In the genomic region with DNA sequence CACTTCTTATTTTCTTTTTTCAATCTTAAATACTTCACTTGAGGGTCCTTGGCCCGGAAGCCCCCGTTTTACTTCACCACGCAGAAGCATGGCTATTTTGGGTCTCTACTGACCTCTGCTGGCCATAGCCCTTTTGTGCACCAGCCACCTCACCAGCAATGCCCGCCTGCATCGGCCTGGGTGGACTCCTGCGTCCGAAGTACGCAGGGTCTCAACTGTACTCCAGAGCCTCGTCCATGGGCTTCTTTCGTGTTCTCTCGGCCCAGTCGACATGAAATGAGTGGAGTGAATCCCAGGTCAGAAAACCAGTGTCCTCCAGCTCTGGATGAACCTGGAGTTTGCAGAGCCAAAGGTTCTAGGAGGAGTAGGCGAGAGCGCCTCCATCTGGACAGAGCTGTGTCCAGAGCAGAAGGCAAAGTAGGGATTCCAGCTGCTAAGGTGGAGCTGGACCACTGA, we compare ENCODE assay signal across 8 mouse cellular contexts. TPM values are rescaled to one million over a fixed set of nuclear protein-coding genes. Genes with fewer than 3 reads are reported as not detected.
A peak's percentile ranks its signal among the peaks of the same experiment; 100 is the strongest.
DNase-seq lines count a peak whose midpoint lies in the region; ATAC-seq and TF ChIP-seq lines count a peak whose summit lies in the region.

No protein-coding gene starts in this region.

- no peaks in the 10 kb centered on the region for H3K79me3 ChIP-seq in C2C12 (ENCODE audit: low read depth)

- H3K9me3 ChIP-seq in heart, embryonic 12.5 days (replicated peaks): no peaks in the 10 kb centered on the region
- H3K9me3 ChIP-seq in kidney, embryonic 15.5 days (replicated peaks): no peaks in the 10 kb centered on the region

- 3% methylated on average over 14 of the region's 14 CpGs for WGBS in heart, embryonic 12.5 days
- under 1% methylated on average over 14 of the region's 14 CpGs for WGBS in kidney, embryonic 15.5 days

- peak; percentile 76 for DNase-seq in liver
- DNase-seq in spleen, postnatal 36 days (ENCODE audit: low spot score in 2 of 2): peak; percentile 34 to 35

- H3K9ac ChIP-seq in heart, embryonic 12.5 days: peak overlapping the region; percentile 33; the same call in 1 of the 2 replicates
- peak overlapping the region; percentile 41; the same call in 1 of the 2 replicates for H3K9ac ChIP-seq in kidney, embryonic 15.5 days

- H3ac ChIP-seq in C2C12 (ENCODE audit: control insufficient read depth, insufficient read length, low read depth): peak overlapping the region; percentile 59

- H3K4me1 ChIP-seq in bone marrow macrophage, adult 2 months (ENCODE audit: control insufficient read depth, insufficient read depth, low read length): no peaks in the 10 kb centered on the region
- no peaks in the 10 kb centered on the region; the same call in 1 of the 2 replicates for H3K4me1 ChIP-seq in heart, embryonic 12.5 days (replicated peaks)
- peaks cover 4% of the 10 kb centered on the region; the same call in 1 of the 2 replicates for H3K4me1 ChIP-seq in kidney, embryonic 15.5 days

- H3K36me3 ChIP-seq in C2C12 (ENCODE audit: control insufficient read depth, insufficient read depth): no peaks in the 10 kb centered on the region
- H3K36me3 ChIP-seq in heart, embryonic 12.5 days: no peaks in the 10 kb centered on the region
- no peaks in the 10 kb centered on the region for H3K36me3 ChIP-seq in kidney, embryonic 15.5 days

- H3K4me3 ChIP-seq in C2C12 (ENCODE audit: insufficient read depth, poor library complexity, severe bottlenecking): no peak overlapping the region
- peak overlapping the region; percentile 43 for H3K4me3 ChIP-seq in bone marrow macrophage, adult 2 months (ENCODE audit: insufficient read depth, low read length)
- peak overlapping the region; percentile 37 for H3K4me3 ChIP-seq in heart, embryonic 12.5 days
- H3K4me3 ChIP-seq in kidney, embryonic 15.5 days (replicated peaks): peak overlapping the region; percentile 42

- no peak overlapping the region for H3K27ac ChIP-seq in bone marrow macrophage, adult 2 months (ENCODE audit: insufficient read depth, low read depth, low read length)
- no peak overlapping the region for H3K27ac ChIP-seq in heart, embryonic 12.5 days (ENCODE audit: poor library complexity, severe bottlenecking)
- H3K27ac ChIP-seq in kidney, embryonic 15.5 days: no peak overlapping the region

- peak; percentile 93 for TF ChIP-seq CTCF in C2C12 (IDR thresholded peaks at IDR 0.05; ENCODE audit: control insufficient read depth, insufficient read depth, insufficient read length)
- TF ChIP-seq CTCF in bone marrow macrophage, adult 2 months (IDR thresholded peaks at IDR 0.05; ENCODE audit: low read depth, low read length): peak; percentile 86

- H3K79me2 ChIP-seq in C2C12 (ENCODE audit: control insufficient read depth, insufficient read depth): no peaks in the 10 kb centered on the region

- peak; percentile 93 for ATAC-seq in erythroblast, adult 5-6 weeks (replicated peaks; ENCODE audit: low FRiP score, poor library complexity, severe bottlenecking)
- peak; percentile 69; the same call in 1 of the 2 replicates for ATAC-seq in heart, embryonic 12.5 days (ENCODE audit: insufficient number of reproducible peaks, low FRiP score)
- peak; percentile 79 for ATAC-seq in kidney, embryonic 15.5 days (replicated peaks; ENCODE audit: low FRiP score)
- peak; percentile 71; the same call in 1 of the 2 replicates for ATAC-seq in monocyte, adult 5-6 weeks (replicated peaks; ENCODE audit: insufficient number of reproducible peaks, low FRiP score, low TSS enrichment, poor library complexity, severe bottlenecking)

- H3K27me3 ChIP-seq in C2C12 (ENCODE audit: control insufficient read depth, insufficient read depth, insufficient read length): no peaks in the 10 kb centered on the region
- 0 out of 2 replicates have a peak, but pooled peaks cover 11% of the 10 kb centered on the region for H3K27me3 ChIP-seq in heart, embryonic 12.5 days (replicated peaks)
- peaks cover 12% of the 10 kb centered on the region for H3K27me3 ChIP-seq in kidney, embryonic 15.5 days

- no peak for TF ChIP-seq POLR2A in bone marrow macrophage, adult 2 months (IDR thresholded peaks at IDR 0.05; ENCODE audit: borderline replicate concordance, low read depth, low read length)

- peak overlapping the region; percentile 77 for H3K4me2 ChIP-seq in heart, embryonic 12.5 days
- peak overlapping the region; percentile 78 for H3K4me2 ChIP-seq in kidney, embryonic 15.5 days

TF ChIP-seq in C2C12, 6 proteins besides CTCF, POLR2A, EP300 and RAD21:
- no peak for TF ChIP-seq FOSL1 (IDR thresholded peaks at IDR 0.05; ENCODE audit: insufficient read depth, low read length, poor library complexity, severe bottlenecking)
- TF ChIP-seq MAX (IDR thresholded peaks at IDR 0.05): no peak
- TF ChIP-seq USF1 (IDR thresholded peaks at IDR 0.05; ENCODE audit: low read depth): no peak
- TF ChIP-seq CEBPB (IDR thresholded peaks at IDR 0.05; ENCODE audit: low read depth): no peak
- TF ChIP-seq MYOD1 (IDR thresholded peaks at IDR 0.05; ENCODE audit: control insufficient read depth, insufficient read length, low read depth): no peak
- TF ChIP-seq MYOG (IDR thresholded peaks at IDR 0.05; ENCODE audit: control insufficient read depth, extremely low read depth, insufficient read length): no peak

RNA-seq across cellular contexts. Expression of a gene that starts 14.9 kb away (rescaled TPM):
- 36.6 TPM for polyA plus RNA-seq in C2C12 (2012; fragmentation: generic; extraction: Trizol)
- not detected in 2 replicates for polyA plus RNA-seq in bone marrow macrophage, adult 2 months (2012; ENCODE audit: insufficient read depth, insufficient read length, missing spikeins)
- not detected in 2 replicates for total RNA-seq in erythroblast, adult 5-6 weeks (2015; ENCODE audit: low replicate concordance)
- not detected in 2 replicates for total RNA-seq in erythroblast, adult 5-6 weeks (2017; ENCODE audit: low replicate concordance)
- polyA plus RNA-seq in heart, embryonic 12.5 days (2016; fragmentation: Nextera tagmentation; extraction: Ambion mirVana): 0.20 TPM in 1 of 2 replicates, not detected in the other
- 2.1 and 4.6 TPM in 2 replicates for polyA plus RNA-seq in kidney, embryonic 15.5 days (2015; fragmentation: Nextera tagmentation; extraction: Ambion mirVana)
- total RNA-seq in monocyte, adult 5-6 weeks (2017): 2.3 to 3.9 TPM (median 3.6 TPM) in 3 replicates

RNA-seq across cellular contexts. Expression of a gene that starts 22.1 kb away (rescaled TPM):
- polyA plus RNA-seq in C2C12 (2012; fragmentation: generic; extraction: Trizol): 7.1 TPM
- 0.19 and 0.27 TPM in 2 replicates for polyA plus RNA-seq in bone marrow macrophage, adult 2 months (2012; ENCODE audit: insufficient read depth, insufficient read length, missing spikeins)
- 82.2 and 100 TPM in 2 replicates for total RNA-seq in erythroblast, adult 5-6 weeks (2015; ENCODE audit: low replicate concordance)
- total RNA-seq in erythroblast, adult 5-6 weeks (2017; ENCODE audit: low replicate concordance): 142 and 162 TPM in 2 replicates
- 29.0 and 31.1 TPM in 2 replicates for polyA plus RNA-seq in heart, embryonic 12.5 days (2016; fragmentation: Nextera tagmentation; extraction: Ambion mirVana)
- polyA plus RNA-seq in kidney, embryonic 15.5 days (2015; fragmentation: Nextera tagmentation; extraction: Ambion mirVana): 3.6 and 4.4 TPM in 2 replicates
- 6.1 to 14.0 TPM (median 7.8 TPM) in 3 replicates for total RNA-seq in monocyte, adult 5-6 weeks (2017)

RNA-seq across cellular contexts. Expression of a gene that starts 57.8 kb away (rescaled TPM):
- polyA plus RNA-seq in C2C12 (2012; fragmentation: generic; extraction: Trizol): 55.9 TPM
- 32.7 and 39.9 TPM in 2 replicates for polyA plus RNA-seq in bone marrow macrophage, adult 2 months (2012; ENCODE audit: insufficient read depth, insufficient read length, missing spikeins)
- total RNA-seq in erythroblast, adult 5-6 weeks (2015; ENCODE audit: low replicate concordance): 22.8 and 49.2 TPM in 2 replicates
- 18.7 and 22.6 TPM in 2 replicates for total RNA-seq in erythroblast, adult 5-6 weeks (2017; ENCODE audit: low replicate concordance)
- 99.5 and 101 TPM in 2 replicates for polyA plus RNA-seq in heart, embryonic 12.5 days (2016; fragmentation: Nextera tagmentation; extraction: Ambion mirVana)
- 151 and 160 TPM in 2 replicates for polyA plus RNA-seq in kidney, embryonic 15.5 days (2015; fragmentation: Nextera tagmentation; extraction: Ambion mirVana)
- total RNA-seq in monocyte, adult 5-6 weeks (2017): 32.9 to 54.9 TPM (median 49.8 TPM) in 3 replicates
